Mouse (Mus musculus) G1E (cell line): ENCODE results near the gene Dda1.

Source experiments
- CTCF ChIP-seq: IDR thresholded peaks from 2 replicates; pipeline ENCODE4 v1.5.1; 2012; ENCODE audit warnings: low read depth, low read length, inconsistent platforms, mixed read lengths
- GATA1 ChIP-seq: IDR thresholded peaks from 2 replicates; pipeline ENCODE4 v1.6.1; 2012; ENCODE audit warnings: borderline replicate concordance, low read length, inconsistent platforms, mixed read lengths
- POLR2AphosphoS5 ChIP-seq: IDR thresholded peaks from 2 replicates; pipeline ENCODE4 v1.6.1; 2012; ENCODE audit warnings: low read depth, low read length, inconsistent platforms; ENCODE audit not compliant: insufficient replicate concordance
- TAL1 ChIP-seq: conservative IDR thresholded peaks from 2 replicates; pipeline ENCODE4 v1.6.1; 2012; ENCODE audit warnings: low read depth, low read length, inconsistent platforms, mixed read lengths

DNA sequence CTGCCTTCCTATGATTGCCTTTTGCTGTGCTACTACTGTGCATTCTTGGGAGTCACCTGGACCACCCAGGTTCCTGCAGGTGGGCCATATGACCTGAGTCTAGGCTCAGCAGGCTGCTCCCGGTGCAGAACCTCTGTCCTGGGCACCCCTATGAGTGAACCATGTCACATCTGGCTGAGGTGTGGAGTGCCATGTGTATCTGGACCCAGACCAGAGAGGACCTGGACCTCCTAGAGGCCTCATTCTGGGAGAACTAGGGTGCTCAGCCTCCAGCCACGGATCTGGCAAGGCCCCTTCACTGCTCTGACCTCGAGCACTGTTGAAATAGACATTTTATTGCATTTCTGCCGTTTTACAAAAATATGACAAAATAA lies 6.7 kb downstream of the Dda1 start:
- no peak for TF ChIP-seq CTCF
- TF ChIP-seq TAL1, result no peak
- no peak for TF ChIP-seq GATA1
- TF ChIP-seq POLR2AphosphoS5, result no peak
